Mouse (Mus musculus): ENCODE results near the gene Notch3.
"Not testable (repeated sequence)": the region's sequence is repeated elsewhere in the genome, so short reads cannot be mapped to it uniquely, and the experiment has no call there.

Gene Notch3

DNA sequence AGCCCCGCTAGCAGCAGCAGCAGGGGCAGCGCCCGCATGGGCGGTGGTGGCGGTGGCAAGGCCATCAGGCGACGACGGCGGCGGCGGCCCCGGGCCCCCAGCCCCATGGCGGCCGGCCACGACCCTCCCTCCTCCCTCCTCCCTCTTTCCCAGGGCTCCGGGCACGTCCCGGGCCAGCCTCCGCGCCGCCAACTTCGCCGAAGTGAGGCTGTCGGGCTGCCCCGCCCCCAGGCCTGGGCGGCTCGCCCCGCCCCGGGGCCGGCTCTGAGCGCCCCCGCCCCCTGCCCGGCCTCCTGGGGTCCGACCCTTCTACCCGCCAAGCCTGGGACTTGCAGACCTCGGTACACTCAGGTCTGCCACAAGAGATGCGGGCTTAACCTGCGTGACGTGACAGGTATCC, at the start of gene Notch3:
TSS of gene Notch3 (minus strand) at position 166 of the 400 bp plus-strand sequence.
- peak; percentile 55 for DNase-seq (ENCODE audit: low read depth, low spot score)

DNA sequence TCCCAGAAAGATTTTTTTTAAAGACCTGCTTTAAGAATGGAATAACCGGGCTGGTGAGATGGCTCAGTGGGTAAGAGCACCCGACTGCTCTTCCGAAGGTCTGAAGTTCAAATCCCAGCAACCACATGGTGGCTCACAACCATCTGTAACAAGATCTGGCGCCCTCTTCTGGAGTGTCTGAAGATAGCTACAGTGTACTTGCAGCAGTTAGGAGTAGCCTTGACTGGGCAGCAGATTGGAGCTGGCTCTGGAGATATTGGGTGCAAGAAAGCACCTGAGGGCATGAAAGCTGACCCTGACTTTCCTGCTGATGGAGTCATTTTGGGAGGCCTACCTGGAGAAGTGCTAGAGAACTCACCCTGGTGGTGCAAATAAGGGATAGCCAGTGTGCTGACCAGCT, 48.9 kb upstream of the Notch3 start:
- peak; percentile 50 for DNase-seq (ENCODE audit: low read depth, low spot score)

DNA sequence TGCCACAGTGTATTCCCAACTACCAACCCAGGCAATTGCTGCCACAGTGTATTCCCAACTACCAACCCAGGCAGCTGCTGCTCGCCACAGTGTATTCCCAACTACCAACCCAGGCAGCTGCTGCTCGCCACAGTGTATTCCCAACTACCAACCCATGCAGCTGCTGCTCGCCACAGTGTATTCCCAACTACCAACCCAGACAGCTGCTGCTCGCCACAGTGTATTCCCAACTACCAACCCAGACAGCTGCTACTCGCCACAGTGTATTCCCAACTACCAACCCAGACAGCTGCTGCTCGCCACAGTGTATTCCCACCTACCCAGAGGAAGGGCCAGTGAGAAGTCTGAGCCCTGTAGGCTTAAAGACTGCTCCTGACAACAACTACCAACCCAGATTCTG, 44.9 kb upstream of the Notch3 start:
- not testable (repeated sequence) for DNase-seq (ENCODE audit: low read depth, low spot score)

DNA sequence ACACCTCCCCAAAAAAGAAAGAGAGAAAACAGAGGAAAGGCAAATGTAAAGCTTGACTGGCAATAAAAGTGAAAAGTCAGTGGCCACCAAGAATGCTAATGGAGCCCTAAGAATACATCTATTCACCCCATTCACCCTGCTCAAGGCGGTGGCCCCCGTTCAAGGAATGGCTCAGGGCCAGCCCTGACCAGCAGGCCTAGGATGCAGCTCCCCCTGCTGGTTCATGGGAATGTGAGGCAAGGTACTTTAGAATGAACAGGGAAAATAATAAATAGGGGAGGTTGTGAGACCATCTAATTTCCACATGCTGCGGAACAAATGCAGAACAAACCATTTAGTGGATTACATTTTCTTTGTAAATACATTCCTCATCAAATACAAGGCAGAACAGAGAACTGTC, 43.1 kb upstream of the Notch3 start:
- DNase-seq (ENCODE audit: low read depth, low spot score): peak; percentile 41

DNA sequence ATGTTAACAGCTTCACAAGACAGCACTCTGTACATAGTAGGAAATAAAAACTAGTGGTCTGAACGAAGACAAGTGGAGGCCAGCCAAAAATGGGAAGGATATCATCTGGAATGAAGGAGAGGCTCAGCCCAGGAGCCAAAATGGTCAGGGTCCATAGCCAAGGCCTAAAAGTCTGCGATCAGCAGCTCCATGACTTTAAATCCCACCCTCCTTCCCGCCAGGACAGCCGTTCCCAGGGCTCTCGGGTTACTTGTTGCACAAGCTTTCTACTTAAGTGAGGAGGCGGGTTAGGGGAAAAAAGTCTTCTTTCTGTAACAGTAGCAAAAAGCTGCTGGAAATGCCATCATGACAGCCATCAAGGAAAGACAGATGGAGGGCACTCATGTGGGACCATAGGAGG, 42.5 kb upstream of the Notch3 start:
- no peak for DNase-seq (ENCODE audit: low read depth, low spot score)

DNA sequence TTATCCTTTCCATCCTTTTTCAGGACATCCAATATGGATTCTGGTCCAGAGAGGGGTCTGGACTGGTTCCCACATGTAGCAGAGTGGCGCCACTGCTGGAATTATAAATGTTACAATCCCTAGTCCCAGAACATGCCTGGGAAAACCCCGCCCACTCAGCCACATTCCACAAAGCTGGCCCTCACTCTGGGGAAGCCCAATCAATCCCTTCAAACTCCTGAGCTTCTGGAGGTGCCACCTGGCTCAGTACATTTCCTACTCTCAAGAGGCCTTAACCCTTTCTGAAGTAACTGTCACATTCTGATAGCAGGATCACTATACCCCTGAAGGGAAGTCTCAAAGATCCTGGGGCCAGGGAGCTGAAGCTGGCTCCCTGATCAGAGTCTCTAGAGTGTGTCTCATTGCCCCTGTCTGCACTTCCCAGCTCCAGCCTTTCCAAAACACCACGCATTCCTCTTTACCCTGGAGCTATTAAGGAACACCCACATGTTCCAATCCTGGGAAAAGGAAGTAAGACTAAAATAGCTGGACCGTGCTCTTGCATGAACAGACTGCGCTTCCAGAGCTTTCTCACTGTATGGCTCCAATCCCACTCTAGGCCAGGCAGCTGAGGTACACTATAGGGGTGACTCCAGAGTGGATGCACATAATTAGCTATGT, 41.1 kb upstream of the Notch3 start:
- no peak for DNase-seq (ENCODE audit: low read depth, low spot score)

DNA sequence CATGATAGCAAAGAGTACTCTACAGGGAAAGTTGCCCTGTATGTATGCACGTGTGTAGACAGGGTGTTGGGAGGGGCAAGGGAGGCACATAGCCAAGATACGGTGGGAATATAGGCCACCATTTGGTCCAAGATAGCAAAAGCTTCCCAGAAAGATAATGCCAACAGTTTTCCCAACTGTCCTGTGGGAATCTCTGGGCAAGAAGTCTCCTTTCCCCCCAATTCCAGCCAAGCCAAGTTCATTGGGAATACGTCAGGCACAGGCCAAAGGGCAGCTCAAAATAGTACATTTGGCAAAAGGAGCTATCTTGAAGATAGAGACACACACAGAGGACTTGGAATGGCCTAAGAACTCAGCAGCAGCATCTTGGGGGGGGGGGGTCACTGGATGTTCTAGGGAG, 38.7 kb upstream of the Notch3 start:
- no peak for DNase-seq (ENCODE audit: low read depth, low spot score)

DNA sequence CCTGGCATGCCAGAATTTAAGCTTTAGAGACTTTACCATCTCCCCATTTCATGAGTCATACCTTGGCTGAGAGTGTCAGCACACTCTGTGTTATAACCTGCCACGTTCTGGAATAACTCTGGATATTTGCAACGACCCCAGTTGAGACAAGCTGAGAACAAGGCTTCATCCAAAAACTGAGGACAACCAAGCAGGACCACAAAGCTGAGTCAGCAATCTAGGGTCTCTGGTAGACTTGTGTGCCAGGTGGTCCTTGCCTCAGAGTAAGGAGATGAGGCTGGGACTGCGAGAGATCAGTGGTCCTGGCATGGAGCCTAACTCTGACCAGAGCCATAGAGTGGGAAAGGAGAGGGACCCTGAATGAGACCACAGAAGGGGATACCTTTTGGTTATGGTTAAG, 36.3 kb upstream of the Notch3 start:
- DNase-seq (ENCODE audit: low read depth, low spot score): no peak

DNA sequence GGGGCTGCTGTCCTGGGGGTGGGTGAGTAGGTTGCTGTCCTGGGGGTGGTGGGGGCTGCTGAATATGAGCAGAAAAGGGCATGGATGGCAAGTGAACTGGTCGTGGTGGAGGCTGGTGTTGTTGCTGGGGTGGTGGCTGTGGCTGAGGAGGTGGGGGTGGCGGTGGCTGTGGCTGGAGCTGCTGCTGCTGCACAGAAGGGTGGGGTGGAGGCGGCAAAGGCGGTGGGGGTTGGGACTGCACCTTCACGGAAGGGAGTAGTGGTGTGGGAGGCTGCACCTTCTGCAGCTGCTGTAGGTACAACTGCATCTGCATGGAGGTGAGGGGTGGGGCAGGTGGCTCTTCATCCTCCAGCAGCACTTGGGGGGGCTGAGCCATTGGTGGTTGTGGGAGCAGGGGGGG, 34.4 kb upstream of the Notch3 start:
- no peak for DNase-seq (ENCODE audit: low read depth, low spot score)

DNA sequence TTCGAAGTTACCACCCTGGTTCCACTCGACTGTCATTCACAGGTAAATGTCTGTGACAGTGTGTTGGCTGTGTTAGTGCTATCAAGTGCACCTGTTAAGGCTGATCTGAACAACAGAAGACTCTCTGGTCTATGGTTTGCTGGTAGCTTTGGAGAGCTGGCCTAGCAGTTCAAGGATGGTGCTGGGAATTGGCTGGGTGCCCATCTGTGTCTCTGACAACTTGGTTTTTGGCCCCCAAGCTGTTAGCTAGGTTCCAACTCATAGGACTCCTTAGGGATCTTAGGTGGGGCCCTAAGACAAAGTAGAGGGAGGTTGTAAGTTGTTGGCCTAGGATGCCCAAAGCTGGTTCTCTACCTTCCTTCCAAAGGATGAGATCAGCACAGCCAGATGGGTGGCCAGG, 33.1 kb upstream of the Notch3 start:
- DNase-seq (ENCODE audit: low read depth, low spot score): no peak

DNA sequence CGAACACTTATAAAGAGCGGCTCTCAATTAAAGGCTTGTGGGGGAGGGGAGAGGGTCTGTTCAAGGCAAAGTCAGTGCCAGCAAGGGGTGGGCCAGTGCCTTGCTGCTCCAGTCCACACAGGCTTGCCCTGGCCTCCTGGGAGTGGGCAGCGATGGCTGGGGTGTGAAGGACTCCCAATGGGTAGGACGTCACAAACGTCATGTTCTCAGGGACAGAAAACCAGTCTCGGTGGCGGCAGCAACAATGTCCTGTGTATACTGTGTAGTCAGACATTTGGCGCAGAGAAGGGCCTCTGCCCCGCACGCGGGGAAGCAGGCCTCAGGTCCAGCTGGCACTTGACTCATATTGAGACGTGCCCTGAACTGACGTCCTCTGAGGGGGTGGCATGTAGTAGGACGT, 30.5 kb upstream of the Notch3 start:
- DNase-seq (ENCODE audit: low read depth, low spot score): no peak

DNA sequence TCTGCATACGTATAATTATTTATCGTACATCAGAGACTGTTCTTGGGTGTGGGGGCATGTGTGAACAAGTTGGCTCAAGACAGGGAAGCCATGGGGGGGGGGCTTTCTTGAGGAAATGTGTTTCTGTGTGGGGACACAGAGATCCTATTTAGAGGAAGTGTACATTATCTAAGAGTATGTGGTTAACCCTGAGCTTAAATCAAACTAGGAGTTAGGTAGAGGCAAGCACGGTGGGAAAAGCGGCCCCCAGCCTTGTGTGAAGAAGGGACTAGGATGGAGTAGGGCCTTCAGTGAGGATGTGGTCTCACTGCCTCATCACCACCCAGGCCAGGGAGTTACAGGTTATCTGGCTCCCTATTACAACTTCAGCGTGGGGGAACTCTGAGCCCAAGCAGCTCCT, 29.1 kb upstream of the Notch3 start:
- no peak for DNase-seq (ENCODE audit: low read depth, low spot score)

DNA sequence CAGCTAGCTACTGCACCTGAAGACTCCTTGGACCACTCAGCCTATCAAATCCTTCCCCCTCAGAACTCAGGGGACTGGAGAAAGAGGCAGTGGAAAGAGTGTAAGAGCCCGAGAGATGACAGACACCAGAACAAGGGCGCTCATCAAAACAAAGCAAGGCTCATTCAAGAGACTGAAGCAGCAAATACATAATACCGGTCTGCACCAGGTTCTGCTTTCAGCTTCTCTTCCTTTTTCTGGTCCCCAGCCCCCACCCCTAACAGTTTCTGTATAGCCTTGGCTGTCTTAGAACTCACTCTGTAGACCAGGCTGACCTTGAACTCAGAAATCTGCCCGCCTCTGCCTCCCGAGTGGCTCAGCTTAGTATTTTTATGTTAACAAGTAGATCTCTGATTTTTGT, 26.4 kb upstream of the Notch3 start:
- peak; percentile 52 for DNase-seq (ENCODE audit: low read depth, low spot score)

DNA sequence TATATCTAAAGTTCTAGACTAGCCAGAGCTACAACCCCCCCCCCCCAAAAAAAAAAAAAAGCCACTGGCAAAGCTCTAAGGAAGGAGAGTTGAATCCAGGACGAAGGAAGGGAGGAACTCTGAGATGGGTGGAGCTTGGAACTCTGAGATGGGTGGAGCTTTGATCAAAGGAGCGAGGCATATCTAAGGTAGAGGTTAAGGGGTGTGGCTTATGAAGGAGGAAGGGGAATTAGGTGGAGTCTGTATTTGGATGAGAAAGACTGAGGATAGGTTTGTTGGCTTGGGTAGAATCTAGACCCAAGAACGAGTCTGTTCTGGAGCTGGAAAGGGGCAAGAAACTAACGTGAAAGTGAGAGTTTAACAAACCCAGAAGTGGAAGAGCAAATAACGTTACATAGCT, 23.2 kb upstream of the Notch3 start:
- DNase-seq (ENCODE audit: low read depth, low spot score): peak; percentile 90

DNA sequence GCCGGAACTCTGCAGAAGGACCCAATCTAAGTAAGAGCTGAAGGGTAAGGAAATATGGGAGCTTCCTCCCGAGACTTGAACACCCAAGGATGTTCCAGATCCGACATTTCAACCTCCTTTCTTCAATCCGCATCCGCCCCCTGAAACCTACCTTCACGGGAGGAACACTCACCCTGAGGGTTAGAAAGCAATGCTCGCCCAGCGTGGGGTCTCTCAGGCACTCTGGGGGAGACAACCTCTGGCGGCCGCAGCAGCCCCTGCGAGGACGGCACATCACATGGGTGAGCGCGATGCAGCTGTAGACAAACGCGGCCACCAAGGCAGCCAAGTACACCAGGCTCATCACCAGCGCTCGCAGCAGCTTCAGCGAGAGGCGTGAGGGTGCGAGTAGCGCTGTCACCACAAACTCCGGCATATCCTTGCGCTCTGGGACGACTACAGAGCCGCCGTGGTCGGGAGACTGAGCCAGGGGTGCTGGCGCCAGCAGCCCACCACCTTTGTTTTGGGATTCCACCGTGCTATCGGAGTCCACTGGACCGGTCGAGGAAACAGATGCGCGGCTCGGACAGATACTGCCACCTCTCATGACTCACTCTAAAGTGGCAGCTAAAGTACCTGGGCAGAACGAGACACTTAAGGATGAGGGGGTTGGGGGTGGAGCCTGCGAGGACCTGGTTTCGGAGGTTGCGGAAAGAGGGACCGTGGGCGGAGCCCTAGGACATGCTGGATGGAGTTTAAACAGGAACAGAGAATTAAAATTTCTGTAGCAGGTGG, 22.4 kb upstream of the Notch3 start, which contains the start of gene Ephx3:
TSS of gene Ephx3 (minus strand) at position 687 of the 774 bp plus-strand sequence.
- DNase-seq (ENCODE audit: low read depth, low spot score): peak; percentile 45

DNA sequence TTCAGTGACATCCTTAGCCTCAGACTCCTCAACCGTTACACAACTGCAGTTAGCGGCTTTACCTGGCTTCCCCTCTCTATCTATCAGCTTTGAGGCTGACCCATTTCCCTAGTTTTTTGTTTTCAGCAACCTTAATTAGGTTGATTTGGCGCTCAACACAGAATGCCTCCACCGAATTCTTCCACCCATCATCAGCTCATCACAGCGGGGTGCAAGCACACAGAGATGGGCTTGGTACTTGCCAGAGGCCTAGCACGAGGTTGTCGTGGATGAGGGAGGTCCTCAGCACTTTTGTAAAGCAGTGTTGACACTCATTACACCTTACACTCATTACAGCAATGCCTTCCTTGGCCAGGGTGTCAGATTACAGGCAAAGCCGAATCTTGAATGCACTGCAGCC, 16.4 kb upstream of the Notch3 start:
- DNase-seq (ENCODE audit: low read depth, low spot score): no peak

DNA sequence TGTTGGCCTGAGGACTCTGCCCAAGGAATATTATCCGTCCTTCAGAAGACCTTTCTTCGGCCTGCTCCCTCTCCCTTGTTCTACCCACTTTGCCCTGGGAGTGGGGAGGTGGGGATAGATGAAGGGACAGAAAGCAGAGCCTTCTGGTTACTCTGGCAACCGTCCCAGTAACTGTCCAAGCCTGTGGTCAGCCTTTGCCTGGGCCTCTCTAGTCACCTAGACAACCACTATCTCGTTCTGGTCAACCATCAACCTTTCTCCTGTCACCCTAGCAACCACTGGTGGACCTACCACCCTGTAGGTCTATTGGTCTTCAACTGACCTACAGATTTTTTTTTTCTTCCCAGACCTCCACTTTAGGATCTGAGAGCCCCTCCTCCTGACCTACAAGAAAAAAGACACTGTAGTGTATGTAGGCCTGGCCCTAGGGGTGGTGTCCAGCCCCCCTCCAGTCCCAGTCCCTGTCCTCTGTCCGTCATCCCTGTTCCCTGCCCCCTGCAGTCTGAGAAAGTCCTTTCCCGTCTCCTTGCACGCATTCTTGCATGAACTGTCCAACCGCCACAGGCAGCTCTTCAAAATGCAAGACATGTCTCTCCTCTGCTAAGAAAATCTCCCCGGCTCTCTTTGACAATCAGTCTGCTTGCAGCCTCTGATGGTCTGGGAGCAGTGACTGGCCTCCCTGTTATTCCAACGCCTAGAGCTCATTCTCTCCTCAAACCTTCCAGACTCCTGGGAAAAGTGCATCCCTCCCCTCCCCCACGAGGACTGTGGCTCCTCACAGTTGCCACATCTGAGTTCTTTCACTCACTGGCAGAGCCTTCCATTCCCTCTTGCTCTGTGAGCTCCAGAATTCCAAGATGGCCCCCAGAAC, 13.2 kb upstream of the Notch3 start:
- DNase-seq (ENCODE audit: low read depth, low spot score): no peak

DNA sequence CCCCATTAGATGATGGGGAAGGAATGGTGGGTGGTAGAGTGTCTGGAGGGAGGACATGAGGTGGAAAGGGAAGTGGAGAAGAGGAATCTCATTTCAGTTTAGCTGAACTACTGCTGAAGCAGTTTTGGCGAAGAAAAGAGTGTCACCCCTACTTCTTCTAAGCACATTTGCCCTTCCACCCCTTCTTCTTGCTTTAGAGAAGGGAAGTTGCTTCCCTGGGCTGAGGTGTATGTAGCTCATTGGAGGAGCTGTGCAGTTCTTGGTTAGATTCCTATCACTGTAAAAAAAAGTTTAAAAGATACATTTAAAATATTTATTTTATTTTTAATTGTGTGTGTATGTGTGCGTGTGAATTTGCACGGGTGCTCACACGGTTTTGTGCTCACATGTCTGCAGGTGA, 10.3 kb upstream of the Notch3 start:
- no peak for DNase-seq (ENCODE audit: low read depth, low spot score)

DNA sequence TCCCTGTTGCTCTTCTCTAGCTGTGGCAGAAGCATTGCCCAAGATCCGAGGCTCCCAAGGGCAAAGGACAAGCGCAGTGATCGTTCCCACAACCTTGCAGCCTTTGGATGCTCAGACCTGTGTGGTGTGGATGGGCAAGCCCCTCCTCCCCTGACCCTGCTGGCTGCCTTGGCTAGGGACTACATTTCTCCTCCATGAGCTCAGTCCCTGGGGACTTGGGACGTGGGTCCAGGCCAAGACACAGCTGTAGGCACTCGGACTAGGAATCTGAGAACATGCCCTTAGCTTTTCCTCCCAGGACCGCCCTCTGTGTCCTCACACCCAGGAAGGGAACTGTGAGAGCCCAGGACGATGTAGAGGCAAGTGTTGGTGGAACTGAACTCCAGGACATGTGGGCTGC, 6.5 kb upstream of the Notch3 start:
- DNase-seq (ENCODE audit: low read depth, low spot score): no peak

DNA sequence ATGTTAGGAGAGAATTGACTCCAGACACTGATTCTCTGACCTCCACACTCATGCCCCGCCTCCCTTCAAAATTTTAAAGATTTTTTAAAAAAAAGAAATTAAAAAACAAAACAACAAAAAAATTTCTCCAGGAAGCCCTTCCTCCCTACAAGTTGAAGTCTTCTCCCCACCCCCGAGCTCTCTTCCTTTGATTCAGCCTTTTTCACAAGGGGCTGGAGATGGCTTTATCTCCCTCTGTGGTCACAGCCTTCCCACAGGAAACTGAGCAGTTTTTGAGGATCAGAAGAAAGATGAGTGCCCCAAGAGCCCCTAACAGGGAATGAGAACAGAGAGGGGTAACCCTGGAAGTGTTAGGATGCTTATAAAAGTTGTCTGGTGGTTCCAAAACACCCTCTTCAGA, 5.8 kb upstream of the Notch3 start:
- DNase-seq (ENCODE audit: low read depth, low spot score): no peak

DNA sequence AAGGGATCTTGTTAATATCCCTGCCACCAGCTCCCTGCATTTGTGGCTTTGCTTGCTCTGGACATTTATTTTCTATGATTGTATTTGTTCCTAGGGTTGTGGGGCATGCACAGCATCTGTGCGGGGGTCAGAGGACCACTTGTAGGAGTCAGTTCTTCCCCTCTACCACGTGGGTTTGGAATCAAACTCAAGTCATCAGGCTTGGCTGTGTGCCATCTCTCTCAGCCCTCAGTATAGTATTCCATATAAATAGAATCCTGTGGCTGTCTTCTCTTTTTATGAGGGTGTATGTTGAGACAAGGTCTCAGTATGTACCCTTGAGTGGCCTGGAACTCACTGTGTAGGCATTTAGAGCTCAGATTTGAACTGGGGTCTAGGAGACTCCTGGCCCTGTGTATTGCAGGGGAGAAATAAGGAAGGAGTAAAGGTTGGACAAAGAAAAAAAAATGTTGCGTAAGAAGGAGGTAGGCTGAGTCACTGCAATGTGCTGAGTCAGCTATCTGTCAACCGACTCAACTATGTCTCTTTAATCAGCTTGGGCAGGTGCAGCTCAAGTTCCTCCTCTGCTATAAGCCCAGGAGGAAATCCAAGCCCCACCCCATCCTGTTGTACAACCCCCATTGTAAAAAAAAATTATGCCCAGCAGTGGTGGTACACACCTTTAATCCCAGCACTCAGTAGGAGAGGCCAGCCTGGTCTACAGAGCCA, 3.0 kb upstream of the Notch3 start:
- no peak for DNase-seq (ENCODE audit: low read depth, low spot score)
